Mouse (Mus musculus): ENCODE measurements at regions not wholly inside any gene's neighbourhood (a gene's known extent, or its start where the extent isn't known, plus 50 kb on each side); places are given as distances from the start of the nearest gene placed in this dataset.
A peak's percentile ranks its signal among the peaks of the same experiment; 100 is the strongest.

GRCm38 (mm10) chr3:3746542-3746941, 2004.1 kb upstream of the Gm8797 start:
- no peak for DNase-seq (ENCODE audit: low read depth)

GRCm38 (mm10) chr3:3751596-3752251, 1998.9 kb upstream of the Gm8797 start:
- peak; percentile 1 for DNase-seq (ENCODE audit: low read depth)

GRCm38 (mm10) chr3:3761346-3761745, 1989.3 kb upstream of the Gm8797 start:
- DNase-seq (ENCODE audit: low read depth) = no peak

GRCm38 (mm10) chr3:3784200-3784599, 1966.4 kb upstream of the Gm8797 start:
- no peak for DNase-seq (ENCODE audit: low read depth)

- no peak for DNase-seq (ENCODE audit: low read depth)
Observed at GRCm38 (mm10) chr3:3786039-3786438, 1964.6 kb upstream of the Gm8797 start.

GRCm38 (mm10) chr3:3807821-3808220, 1942.8 kb upstream of the Gm8797 start:
- no peak for DNase-seq (ENCODE audit: low read depth)

GRCm38 (mm10) chr3:3829020-3829419, 1921.6 kb upstream of the Gm8797 start:
- DNase-seq (ENCODE audit: low read depth) = no peak

GRCm38 (mm10) chr3:3831411-3832286, 1919.0 kb upstream of the Gm8797 start:
- DNase-seq (ENCODE audit: low read depth) = no peak

All from c-Kit-positive CD71-negative TER-119-negative erythroid progenitor cells, embryonic 14.5 days (primary cell).